Mouse (Mus musculus) v-Abl transformed pro-B cells (cell line): ENCODE results near the gene Il2rg.

ENCODE experiments used
- in situ Hi-C, 2 experiments: fragments of 400-800 bp; cut with MboI; formaldehyde crosslinking; loops; one replicate each; pipeline ENCODE4 v1.15.1; 2025; ENCODE audit not compliant: unreplicated experiment in 2 of 2

Il2rg gene

DNA sequence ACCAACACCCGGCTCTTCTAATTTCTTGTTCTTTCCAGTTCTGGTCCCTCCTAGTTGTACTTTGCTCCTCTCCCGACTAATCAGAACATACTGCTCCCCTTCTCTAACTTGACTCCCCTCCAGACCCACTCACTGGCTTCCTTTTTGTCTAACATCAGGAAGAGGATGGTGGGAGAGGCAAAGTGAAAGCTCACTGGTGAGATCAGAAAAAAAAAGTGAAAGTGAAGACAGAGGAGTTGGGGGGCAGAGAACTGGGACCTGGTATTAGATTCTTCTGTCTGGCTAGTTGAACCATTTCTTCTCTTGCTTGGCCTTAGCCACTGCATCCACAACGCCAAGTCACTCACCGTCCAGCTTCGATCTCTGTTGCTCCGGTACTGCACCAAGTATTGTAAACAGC lies 1.4 kb downstream of the Il2rg start:
- in situ Hi-C loops: loop anchor here in 1 of 2 experiments (5.0 to 25.0 kb wide), 2 partner anchors 66 to 371 kb away; partner anchors contain the start of gene Ogt

DNA sequence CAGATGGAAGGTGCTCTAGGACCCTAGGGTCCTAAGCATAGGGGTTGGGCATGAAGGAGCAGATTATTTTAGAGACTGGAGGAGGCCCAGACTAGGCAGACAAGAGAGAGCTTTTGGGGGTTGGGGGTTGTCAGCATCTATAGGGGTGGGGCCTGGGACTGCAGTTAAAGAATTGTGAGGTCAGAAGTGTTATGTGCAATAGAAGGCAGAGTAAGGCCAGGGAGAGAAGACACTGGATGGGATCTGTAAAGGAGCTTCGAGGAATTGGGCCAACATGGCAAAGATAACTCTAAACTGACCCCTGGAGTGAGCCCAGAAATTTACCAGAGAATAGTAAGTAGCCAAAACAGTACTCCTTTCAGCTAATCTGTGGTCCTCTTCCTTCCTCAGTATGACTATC lies 4.2 kb downstream of the Il2rg start, which contains the start of gene Gm614:
Gene Gm614, minus strand, starts transcription at position 101 of the 400 bp plus-strand sequence.
- in situ Hi-C loops: loop anchor here in 1 of 2 experiments (25.0 kb wide), 1 partner anchor 373 kb away; the partner anchor contains the start of gene Ogt

DNA sequence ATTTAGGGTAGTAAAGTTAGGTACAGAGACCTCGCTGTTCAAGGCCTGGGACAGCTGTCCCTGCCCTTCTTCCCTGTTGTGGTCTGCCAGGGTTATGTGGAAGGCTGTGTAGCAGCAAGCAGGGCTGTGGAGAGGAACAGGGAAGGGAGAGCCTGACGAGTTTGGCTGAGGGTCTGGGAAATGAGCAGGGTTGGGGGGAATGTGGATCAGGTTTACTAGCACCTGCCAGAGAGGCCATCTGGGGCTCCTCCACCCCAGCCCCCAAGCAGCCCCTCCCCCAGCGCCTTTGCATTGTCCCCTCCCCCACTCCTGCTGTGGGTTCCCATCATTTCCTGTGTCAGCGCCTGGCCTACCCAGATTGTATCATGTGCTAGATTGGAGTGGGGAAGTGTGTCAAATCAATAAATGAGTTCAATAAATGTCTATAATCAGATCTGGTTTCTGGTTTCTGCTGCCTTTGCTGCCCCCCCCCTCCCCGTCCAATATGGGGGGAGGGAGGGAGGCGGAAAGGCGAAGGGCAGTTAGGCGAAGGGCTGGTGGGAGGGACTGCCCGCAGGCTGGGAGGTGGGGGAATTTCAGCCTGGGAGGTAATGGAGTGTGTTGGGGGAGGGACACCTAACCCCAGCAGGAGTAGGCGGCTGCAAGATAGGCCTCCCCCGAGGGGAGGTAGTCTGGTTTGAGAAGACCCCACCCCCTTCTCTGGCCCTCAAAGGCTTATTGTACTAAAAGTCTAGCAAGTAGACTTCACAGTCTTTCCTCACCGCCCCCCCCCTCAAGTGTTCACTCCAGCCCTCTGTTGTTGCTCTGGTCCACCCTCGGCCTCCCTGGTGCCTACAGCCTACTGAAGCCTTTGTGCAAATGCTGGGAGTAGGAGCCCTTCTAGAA lies 7.4 kb downstream of the Il2rg start:
- in situ Hi-C loops: loop anchor here in 1 of 2 experiments (25.0 kb wide), 1 partner anchor 377 kb away; the partner anchor contains the start of gene Ogt

DNA sequence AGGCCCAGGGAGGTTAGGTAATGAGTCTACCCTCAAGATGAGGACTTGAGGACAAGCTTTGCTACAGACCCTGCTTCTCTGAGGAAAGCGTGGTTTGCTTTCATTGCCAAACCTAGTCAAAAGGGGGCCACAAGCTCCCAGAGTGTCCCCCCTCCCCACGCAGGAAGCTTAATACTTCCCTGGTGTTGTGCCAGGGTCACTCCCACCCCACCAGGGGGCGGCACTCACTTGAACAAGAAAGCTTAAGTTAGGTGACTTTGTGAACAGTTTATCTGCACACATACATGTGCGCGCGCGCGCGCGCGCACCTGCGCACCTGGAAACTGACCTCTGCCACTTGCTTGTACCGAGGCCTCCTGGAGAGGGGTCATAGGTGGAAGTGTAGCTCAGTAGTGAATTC lies 11.5 kb downstream of the Il2rg start:
- in situ Hi-C loops: loop anchor here in 1 of 2 experiments (25.0 kb wide), 1 partner anchor 381 kb away; the partner anchor contains the start of gene Ogt

DNA sequence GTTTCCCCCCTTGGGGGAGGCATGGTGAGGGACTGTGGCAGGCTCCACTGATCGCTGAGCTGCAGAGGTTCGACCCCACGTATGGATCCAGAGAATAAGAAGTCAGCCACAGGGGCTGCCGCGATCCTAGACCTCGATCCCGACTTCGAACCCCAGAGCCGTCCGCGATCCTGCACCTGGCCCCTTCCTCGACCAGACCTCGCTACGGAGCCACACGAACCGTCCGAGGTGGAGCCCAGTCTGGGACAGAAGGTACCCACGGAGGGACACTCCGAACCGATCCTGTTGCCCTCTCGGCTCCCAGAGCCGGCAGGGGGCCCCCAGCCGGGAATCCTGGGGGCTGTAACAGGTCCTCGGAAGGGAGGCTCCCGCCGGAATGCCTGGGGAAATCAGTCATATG lies 13.3 kb downstream of the Il2rg start:
- in situ Hi-C loops: loop anchor here in 1 of 2 experiments (25.0 kb wide), 1 partner anchor 383 kb away; the partner anchor contains the start of gene Ogt

DNA sequence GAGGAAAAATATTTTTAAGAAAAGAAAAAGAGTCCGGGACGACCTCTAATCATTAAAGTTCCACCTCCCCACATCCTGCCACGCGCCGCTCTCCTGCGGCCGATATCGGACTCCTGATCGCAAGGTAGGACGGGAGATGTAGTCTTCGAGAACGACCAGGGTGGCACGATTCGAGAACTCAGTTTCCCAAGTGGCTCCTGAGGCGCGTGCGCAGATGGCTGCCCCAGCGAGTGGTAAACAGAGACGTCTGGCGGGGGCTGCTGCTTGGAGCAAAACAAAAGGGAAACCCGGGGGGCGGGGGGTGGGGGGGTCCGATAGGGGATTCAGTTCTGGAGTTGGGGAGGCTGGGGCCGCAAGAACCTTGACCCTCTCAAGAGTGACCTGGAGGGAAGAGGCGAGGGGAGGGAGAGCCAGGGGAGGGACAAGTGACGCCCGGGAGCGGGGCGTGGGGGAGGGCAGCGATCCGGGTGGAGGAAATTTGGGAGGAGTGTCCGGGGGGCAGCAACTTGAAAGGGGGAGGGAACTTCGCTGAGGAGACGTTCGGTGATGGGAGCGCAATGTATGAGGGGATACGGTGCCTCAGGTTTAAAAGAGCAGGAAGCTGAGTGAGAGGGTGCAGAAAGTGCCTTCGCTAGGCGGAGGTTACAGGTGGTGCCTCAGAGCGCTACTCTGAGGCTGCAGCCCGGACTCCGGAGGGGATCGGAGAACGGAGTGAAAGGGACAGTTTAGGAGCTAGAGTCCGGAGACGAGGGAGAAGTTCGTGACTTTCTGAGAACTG lies 13.9 kb downstream of the Il2rg start, which contains the start of gene Foxo4:
Gene Foxo4, plus strand, starts transcription at position 577 of the 778 bp plus-strand sequence.
- in situ Hi-C loops: loop anchor here in 1 of 2 experiments (25.0 kb wide), 1 partner anchor 383 kb away; the partner anchor contains the start of gene Ogt

DNA sequence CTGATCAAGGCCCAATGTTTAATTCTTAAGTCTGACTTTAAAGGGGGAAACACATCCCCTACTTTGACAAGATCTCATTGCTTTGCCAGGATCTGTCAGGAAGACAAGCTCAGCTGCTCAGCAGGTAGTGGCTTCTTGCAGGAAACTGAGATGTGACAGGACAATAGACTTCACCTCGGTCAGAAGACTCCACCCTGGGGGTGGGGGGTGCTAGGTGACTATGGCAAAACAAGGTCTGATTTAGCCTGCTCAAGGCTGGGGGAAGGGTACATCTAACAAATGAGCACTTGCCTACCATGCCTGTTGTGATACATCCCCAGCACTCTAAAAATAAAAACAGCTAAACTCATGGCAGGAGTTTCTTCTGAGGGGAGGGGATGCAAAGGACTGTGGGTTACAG lies 23.0 kb downstream of the Il2rg start:
- in situ Hi-C loops: no loop called here

DNA sequence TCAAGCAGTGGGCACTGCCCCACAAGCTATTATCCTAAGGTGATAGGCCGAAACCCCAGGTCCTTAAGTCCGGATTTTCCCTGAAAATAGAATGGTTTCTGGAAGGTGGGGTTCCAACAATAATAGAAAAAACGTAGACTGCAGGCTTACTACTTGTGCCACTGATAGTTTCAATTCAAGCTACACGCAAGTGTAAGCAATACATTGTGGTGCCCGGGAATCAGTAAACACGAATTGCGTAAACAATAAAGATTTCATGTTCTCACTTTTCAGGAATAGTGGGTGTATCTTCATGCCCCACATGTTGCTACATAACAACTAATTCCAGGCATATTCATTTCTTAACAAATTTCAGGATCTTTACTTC lies 45.3 kb downstream of the Il2rg start:
- in situ Hi-C loops: no loop called here

DNA sequence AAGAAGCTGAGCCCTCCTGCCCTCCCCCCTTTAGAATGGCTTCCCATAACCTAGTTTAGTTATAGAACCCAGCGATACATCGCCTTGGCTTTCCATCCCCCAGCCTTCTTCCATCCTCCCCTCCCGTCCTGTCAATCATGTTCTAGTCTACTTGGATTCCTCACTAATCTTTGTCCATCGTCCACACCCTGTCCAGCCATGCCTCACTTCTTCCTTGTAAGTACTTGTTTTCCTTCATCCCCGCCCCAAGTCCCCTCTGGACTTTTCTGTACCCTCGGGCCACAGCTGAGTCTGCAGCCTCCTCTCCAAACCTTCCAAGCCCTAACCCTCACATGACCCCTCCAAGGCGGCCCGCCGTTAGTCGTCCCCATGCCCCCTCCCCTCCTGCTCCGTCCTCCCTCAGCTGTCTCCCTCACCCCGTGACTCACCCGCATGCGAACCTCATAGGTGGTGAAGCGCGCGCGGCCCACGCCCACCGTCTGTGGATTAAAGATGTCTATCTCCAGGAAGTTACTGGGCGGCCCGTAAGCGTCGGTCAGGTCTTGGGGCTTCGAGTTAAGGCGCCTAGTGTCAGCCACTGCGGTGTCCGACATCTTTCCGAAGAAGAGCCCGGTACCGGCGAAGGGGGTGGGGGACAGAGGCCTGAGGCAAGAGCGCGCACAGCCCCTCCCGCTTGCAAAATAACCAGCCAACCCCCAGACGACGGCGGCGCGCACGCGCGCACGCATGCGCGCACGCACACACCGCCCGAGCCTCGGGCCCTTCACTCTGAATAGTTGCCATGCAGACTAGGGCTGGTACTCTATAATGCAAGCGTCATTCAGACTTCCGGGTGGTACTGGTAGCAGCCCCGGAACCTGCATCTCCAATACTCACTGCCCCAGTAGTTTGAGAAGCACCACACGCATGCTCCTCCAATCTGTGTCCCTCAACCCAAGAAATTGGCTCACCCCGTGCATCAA lies 45.9 kb downstream of the Il2rg start, which contains the start of gene Snx12:
Gene Snx12, minus strand, starts transcription at position 730 of the 962 bp plus-strand sequence.
- in situ Hi-C loops: no loop called here
